Mouse (Mus musculus) Patski (cell line): ENCODE measurements around the gene Pold1. TPM values are rescaled to one million over a fixed set of nuclear protein-coding genes. Genes with fewer than 3 reads are reported as not detected.

Source experiments
- ATAC-seq: fragments of 100-300 bp; one replicate; pipeline ENCODE4 v1.8.0; 2021
- CTCF ChIA-PET: fragments of 350-600 bp; sonication (Branson Sonifier 250); formaldehyde crosslinking; loops from one replicate; lab custom pipeline; 2022; ENCODE audit warnings: inconsistent platforms; lab: Charles Lee
- POLR2A ChIA-PET: fragments of 350-600 bp; sonication (Branson Sonifier 250); formaldehyde crosslinking; loops from one replicate; lab custom pipeline; 2022; ENCODE audit warnings: antibody characterized with exemption, inconsistent platforms; lab: Charles Lee
- DNase-seq: peaks from one replicate; pipeline ENCODE4 v3.0.0-alpha.2; 2011; ENCODE audit warnings: low read depth, low spot score
- H3K27me3 ChIP-seq: fragments of 371-371 bp; one replicate; pipeline ENCODE4 v1.5.1; 2021
- CTCF ChIP-seq: fragments of 100-300 bp; IDR thresholded peaks from one replicate; pipeline ENCODE4 v1.5.1; 2021
- in situ Hi-C: fragments of 300-500 bp; cut with MboI; formaldehyde crosslinking; loops from 3 replicates; pipeline ENCODE4 v1.11.1; 2018; ENCODE audit warnings: low pct_unique_long_range_greater_than_20kb, mixed read lengths
- polyA plus RNA-seq: library from polyadenylated mRNA; unstranded; gene quantifications from one replicate; pipeline ENCODE4 v1.2.3, GENCODE M21; 2021

The Pold1 gene
- polyA plus RNA-seq, 1 experiment from 2014 or later = 30.9 TPM

GRCm38 (mm10) chr7:44501563-44502115, 47.0 kb downstream of the Pold1 start:
- POLR2A ChIA-PET = no interaction called here
- CTCF ChIA-PET = interaction anchor here (0.9 to 2.5 kb wide), 6 partner anchors 9 to 59 kb away, joined by 3 to 13 read pairs (median 4); partner anchors contain the start of gene Pold1
- ATAC-seq = no peak
- in situ Hi-C loops = no loop called here
- TF ChIP-seq CTCF = no peak
- no peak for DNase-seq
- H3K27me3 ChIP-seq = peaks cover 7% of the 10 kb centered on the region

GRCm38 (mm10) chr7:44500046-44500445, 48.6 kb downstream of the Pold1 start:
- peaks cover 3% of the 10 kb centered on the region for H3K27me3 ChIP-seq

GRCm38 (mm10) chr7:44498922-44499321, 49.7 kb downstream of the Pold1 start:
- ChIA-PET CTCF (interaction anchor here (1.2 to 1.6 kb wide), 2 partner anchors 23 to 50 kb away, joined by 4 to 5 read pairs; partner anchors contain the start of gene Pold1), POLR2A (interaction anchor here (1.0 kb wide), 1 partner anchor 51 kb away, joined by 3 read pairs; no protein-coding TSS in a partner anchor)
- no peak for TF ChIP-seq CTCF
- DNase-seq (no peak), ATAC-seq (no peak)
- H3K27me3 ChIP-seq = no peaks in the 10 kb centered on the region
- in situ Hi-C loops = no loop called here

More at GRCm38 (mm10) chr7:44500046-44500445, 48.6 kb downstream of the Pold1 start:
- ChIA-PET CTCF (interaction anchor here (2.5 kb wide), 1 partner anchor 48 kb away, joined by 13 read pairs; the partner anchor contains the start of gene Pold1), POLR2A (interaction anchor here (1.0 kb wide), 1 partner anchor 50 kb away, joined by 3 read pairs; no protein-coding TSS in a partner anchor)
- DNase-seq (no peak), ATAC-seq (no peak)
- in situ Hi-C loops = no loop called here
- TF ChIP-seq CTCF = no peak

- CTCF ChIA-PET = interaction anchor here (1.0 to 1.2 kb wide), 2 partner anchors 24 kb away, joined by 3 to 4 read pairs; no protein-coding TSS in a partner anchor
- H3K27me3 ChIP-seq = no peaks in the 10 kb centered on the region
- in situ Hi-C loops = no loop called here
- POLR2A ChIA-PET = interaction anchor here (0.7 to 1.6 kb wide), 3 partner anchors 13 to 252 kb away, joined by 4 to 5 read pairs (median 4); no protein-coding TSS in a partner anchor
- ATAC-seq (no peak), DNase-seq (no peak)
- no peak for TF ChIP-seq CTCF
Observed at GRCm38 (mm10) chr7:44497361-44498055, 51.1 kb downstream of the Pold1 start.

GRCm38 (mm10) chr7:44496771-44497109, 51.9 kb downstream of the Pold1 start:
- in situ Hi-C loops = no loop called here
- ATAC-seq (no peak), DNase-seq (no peak)
- H3K27me3 ChIP-seq = no peaks in the 10 kb centered on the region
- no peak for TF ChIP-seq CTCF
- CTCF ChIA-PET = interaction anchor here (1.0 to 1.5 kb wide), 2 partner anchors 25 to 52 kb away, joined by 3 to 7 read pairs; partner anchors contain the start of gene Pold1
- POLR2A ChIA-PET = interaction anchor here (0.7 to 1.6 kb wide), 2 partner anchors 14 to 251 kb away, joined by 4 to 5 read pairs; no protein-coding TSS in a partner anchor

GRCm38 (mm10) chr7:44495992-44496770, 52.5 kb downstream of the Pold1 start, which contains the start of the genes Emc10 and Fam71e1:
Gene Emc10 (minus strand): TSS chr7:44496529.
Gene Fam71e1 (plus strand): TSS chr7:44496581.
- DNase-seq (peak; percentile 93), ATAC-seq (peak; percentile 91)
- TF ChIP-seq CTCF = no peak
- no peaks in the 10 kb centered on the region for H3K27me3 ChIP-seq
- ChIA-PET CTCF (interaction anchor here (1.0 to 4.0 kb wide), 3 partner anchors 11 to 52 kb away, joined by 3 to 15 read pairs (median 7); partner anchors contain the start of gene Pold1), POLR2A (interaction anchor here (0.6 kb wide), 1 partner anchor 1523 kb away, joined by 3 read pairs; no protein-coding TSS in a partner anchor)
- in situ Hi-C loops = no loop called here

- CTCF ChIA-PET = interaction anchor here (4.0 kb wide), 1 partner anchor 10 kb away, joined by 15 read pairs; no protein-coding TSS in a partner anchor
- DNase-seq = no peak
- in situ Hi-C loops = no loop called here
Observed at GRCm38 (mm10) chr7:44495086-44495485, 53.6 kb downstream of the Pold1 start.

GRCm38 (mm10) chr7:44494681-44495080, 54.0 kb downstream of the Pold1 start:
- TF ChIP-seq CTCF = no peak
- in situ Hi-C loops = no loop called here
- POLR2A ChIA-PET = no interaction called here
- ATAC-seq (no peak), DNase-seq (no peak)
- H3K27me3 ChIP-seq = no peaks in the 10 kb centered on the region
- CTCF ChIA-PET = interaction anchor here (4.0 kb wide), 1 partner anchor 9 kb away, joined by 15 read pairs; no protein-coding TSS in a partner anchor

More at GRCm38 (mm10) chr7:44495086-44495485, 53.6 kb downstream of the Pold1 start:
- H3K27me3 ChIP-seq = no peaks in the 10 kb centered on the region
- POLR2A ChIA-PET = no interaction called here
- TF ChIP-seq CTCF = no peak
- ATAC-seq = no peak

- no peak for DNase-seq
- TF ChIP-seq CTCF = no peak
- ATAC-seq = no peak
- in situ Hi-C loops = no loop called here
- POLR2A ChIA-PET = interaction anchor here (0.6 kb wide), 1 partner anchor 91 kb away, joined by 3 read pairs; no protein-coding TSS in a partner anchor
- H3K27me3 ChIP-seq = no peaks in the 10 kb centered on the region
- CTCF ChIA-PET = interaction anchor here (1.4 to 4.0 kb wide), 2 partner anchors 7 to 9 kb away, joined by 5 to 15 read pairs; no protein-coding TSS in a partner anchor
Observed at GRCm38 (mm10) chr7:44492166-44492826, 56.4 kb downstream of the Pold1 start.
